Mouse (Mus musculus) lung, embryonic 16.5 days (tissue): ENCODE results near the gene B3galt1. TPM values are rescaled to one million over a fixed set of nuclear protein-coding genes. Genes with fewer than 3 reads are reported as not detected.

Experiments used
- ATAC-seq: fragments of 200-750 bp; cut with Nextera tagmentation; 2 replicates; pipeline ENCODE4 v1.8.0; 2017; ENCODE audit warnings: low read depth, mild to moderate bottlenecking, moderate library complexity
- H3K27ac ChIP-seq: fragments of 300-500 bp; sonication (generic); 2 replicates; pipeline ENCODE4 v1.5.1; 2014; ENCODE audit warnings: mild to moderate bottlenecking, control low read depth, low read length
- H3K27me3 ChIP-seq: fragments of 300-500 bp; sonication (generic); 2 replicates; pipeline ENCODE4 v1.6.1; 2014; ENCODE audit warnings: low read depth, low read length, mixed read lengths; ENCODE audit not compliant: control insufficient read depth, insufficient read depth
- H3K36me3 ChIP-seq: fragments of 300-500 bp; sonication (generic); 2 replicates; pipeline ENCODE4 v1.6.1; 2014; ENCODE audit warnings: low read length; ENCODE audit not compliant: control insufficient read depth, insufficient read depth
- H3K4me1 ChIP-seq: fragments of 300-500 bp; sonication (generic); replicated peaks from 2 replicates; pipeline ENCODE4 v1.6.1; 2014; ENCODE audit warnings: low read length, mixed read lengths; ENCODE audit not compliant: control insufficient read depth, insufficient read depth
- H3K4me2 ChIP-seq: fragments of 300-500 bp; sonication (generic); 2 replicates; pipeline ENCODE4 v1.6.1; 2014; ENCODE audit warnings: low read depth, low read length, control low read depth
- H3K4me3 ChIP-seq: fragments of 300-500 bp; sonication (generic); 2 replicates; pipeline ENCODE4 v1.5.1; 2014; ENCODE audit warnings: mild to moderate bottlenecking, low read length, control low read depth
- H3K9ac ChIP-seq: fragments of 300-500 bp; sonication (generic); 2 replicates; pipeline ENCODE4 v1.6.1; 2014; ENCODE audit warnings: low read length, control low read depth
- H3K9me3 ChIP-seq: fragments of 300-500 bp; sonication (generic); 2 replicates; pipeline ENCODE4 v1.6.1; 2016; ENCODE audit warnings: low read length; ENCODE audit not compliant: control insufficient read depth
- WGBS: fragments of 180-500 bp; shearing (Covaris S2); extraction: QIAGEN DNeasy Blood & Tissue Kit; methylation state at CpG from one replicate; pipeline ENCODE4 v1.1.7; 2014; 5-methylcytosine and 5-hydroxymethylcytosine counted together
- polyA plus RNA-seq: library from polyadenylated mRNA; unstranded; fragments of >200 nt; fragmentation: Nextera tagmentation; extraction: Ambion mirVana; gene quantifications from 2 replicates; pipeline ENCODE4 v1.2.1, GENCODE M21; 2015

The B3galt1 gene
- polyA plus RNA-seq, 1 experiment from 2014 or later: 2.0 TPM

GRCm38 (mm10) chr2:67671721-67672120 lies 106.0 kb downstream of the B3galt1 start:
- Histone ChIP-seq H3K27me3 (no peaks in the 10 kb centered on the region), H3K4me1 (no peaks in the 10 kb centered on the region), H3K9me3 (no peaks in the 10 kb centered on the region), H3K27ac (no peak overlapping the region), H3K9ac (no peak overlapping the region), H3K4me3 (no peak overlapping the region), H3K36me3 (no peaks in the 10 kb centered on the region), H3K4me2 (no peak overlapping the region)
- 79% methylated on average over 2 of the region's 2 CpGs for WGBS
- no peak for ATAC-seq

GRCm38 (mm10) chr2:67677697-67678096 lies 112.0 kb downstream of the B3galt1 start:
- H3K9ac ChIP-seq: no peak overlapping the region
- WGBS: 77% methylated on average over 4 of the region's 4 CpGs
- H3K27ac ChIP-seq: no peak overlapping the region
- no peaks in the 10 kb centered on the region for H3K4me1 ChIP-seq
- H3K9me3 ChIP-seq: no peaks in the 10 kb centered on the region
- no peak overlapping the region for H3K4me3 ChIP-seq
- ATAC-seq: no peak
- no peaks in the 10 kb centered on the region for H3K27me3 ChIP-seq
- H3K4me2 ChIP-seq: no peak overlapping the region
- no peaks in the 10 kb centered on the region for H3K36me3 ChIP-seq

GRCm38 (mm10) chr2:67724249-67724648 lies 158.6 kb downstream of the B3galt1 start:
- no peak overlapping the region for H3K27ac ChIP-seq
- no peak for ATAC-seq
- H3K4me2 ChIP-seq: no peak overlapping the region
- H3K9me3 ChIP-seq: no peaks in the 10 kb centered on the region
- 76% methylated on average over 5 of the region's 5 CpGs for WGBS
- no peaks in the 10 kb centered on the region for H3K27me3 ChIP-seq
- no peak overlapping the region for H3K4me3 ChIP-seq
- H3K36me3 ChIP-seq: no peaks in the 10 kb centered on the region
- no peaks in the 10 kb centered on the region for H3K4me1 ChIP-seq
- H3K9ac ChIP-seq: no peak overlapping the region

GRCm38 (mm10) chr2:67730771-67731170 lies 165.1 kb downstream of the B3galt1 start:
- no peaks in the 10 kb centered on the region for H3K4me1 ChIP-seq
- no peak overlapping the region for H3K4me2 ChIP-seq
- H3K27me3 ChIP-seq: no peaks in the 10 kb centered on the region
- no peak overlapping the region for H3K9ac ChIP-seq
- H3K4me3 ChIP-seq: no peak overlapping the region
- no peaks in the 10 kb centered on the region for H3K36me3 ChIP-seq
- no peaks in the 10 kb centered on the region for H3K9me3 ChIP-seq
- H3K27ac ChIP-seq: no peak overlapping the region
- 76% methylated on average over 2 of the region's 2 CpGs for WGBS
- no peak for ATAC-seq

- Histone ChIP-seq H3K9me3 (no peaks in the 10 kb centered on the region), H3K9ac (no peak overlapping the region), H3K4me3 (no peak overlapping the region), H3K27ac (no peak overlapping the region), H3K4me2 (no peak overlapping the region), H3K4me1 (no peaks in the 10 kb centered on the region), H3K36me3 (no peaks in the 10 kb centered on the region), H3K27me3 (no peaks in the 10 kb centered on the region)
- ATAC-seq: no peak
- WGBS: 89% methylated on average over 3 of the region's 3 CpGs
Measured at GRCm38 (mm10) chr2:67751585-67751984, 185.9 kb downstream of the B3galt1 start.

GRCm38 (mm10) chr2:67756507-67756906 lies 190.8 kb downstream of the B3galt1 start:
- H3K4me3 ChIP-seq: no peak overlapping the region
- no peaks in the 10 kb centered on the region for H3K27me3 ChIP-seq
- ATAC-seq: no peak
- no peak overlapping the region for H3K9ac ChIP-seq
- no peak overlapping the region for H3K27ac ChIP-seq
- H3K9me3 ChIP-seq: no peaks in the 10 kb centered on the region
- no peaks in the 10 kb centered on the region for H3K36me3 ChIP-seq
- H3K4me1 ChIP-seq: no peaks in the 10 kb centered on the region
- 70% methylated on average over 6 of the region's 6 CpGs for WGBS
- no peak overlapping the region for H3K4me2 ChIP-seq

GRCm38 (mm10) chr2:67787536-67787935 lies 221.9 kb downstream of the B3galt1 start:
- no peak for ATAC-seq
- no peaks in the 10 kb centered on the region for H3K36me3 ChIP-seq
- 71% methylated on average over 3 of the region's 3 CpGs for WGBS

GRCm38 (mm10) chr2:67797561-67797960 lies 231.9 kb downstream of the B3galt1 start:
- Histone ChIP-seq H3K4me2 (no peak overlapping the region), H3K4me1 (no peaks in the 10 kb centered on the region), H3K9ac (no peak overlapping the region), H3K4me3 (no peak overlapping the region), H3K27ac (no peak overlapping the region), H3K27me3 (no peaks in the 10 kb centered on the region), H3K9me3 (no peaks in the 10 kb centered on the region), H3K36me3 (no peaks in the 10 kb centered on the region)
- 79% methylated on average over 4 of the region's 4 CpGs for WGBS
- ATAC-seq: no peak

More at GRCm38 (mm10) chr2:67787536-67787935, 221.9 kb downstream of the B3galt1 start:
- Histone ChIP-seq H3K27ac (no peak overlapping the region), H3K4me1 (no peaks in the 10 kb centered on the region), H3K9me3 (no peaks in the 10 kb centered on the region), H3K4me3 (no peak overlapping the region), H3K27me3 (no peaks in the 10 kb centered on the region), H3K9ac (no peak overlapping the region), H3K4me2 (no peak overlapping the region)

GRCm38 (mm10) chr2:67799981-67800380 lies 234.3 kb downstream of the B3galt1 start:
- no peak overlapping the region for H3K4me3 ChIP-seq
- WGBS: 67% methylated on average over 3 of the region's 3 CpGs
- ATAC-seq: no peak
- no peak overlapping the region for H3K4me2 ChIP-seq
- no peaks in the 10 kb centered on the region for H3K36me3 ChIP-seq
- no peak overlapping the region for H3K9ac ChIP-seq
- H3K27me3 ChIP-seq: no peaks in the 10 kb centered on the region
- H3K4me1 ChIP-seq: no peaks in the 10 kb centered on the region
- no peak overlapping the region for H3K27ac ChIP-seq
- H3K9me3 ChIP-seq: no peaks in the 10 kb centered on the region

- no peaks in the 10 kb centered on the region for H3K36me3 ChIP-seq
- H3K27ac ChIP-seq: no peak overlapping the region
- H3K27me3 ChIP-seq: no peaks in the 10 kb centered on the region
- no peak overlapping the region for H3K4me3 ChIP-seq
- H3K4me2 ChIP-seq: no peak overlapping the region
- 39% methylated on average over 2 of the region's 2 CpGs for WGBS
- H3K9me3 ChIP-seq: no peaks in the 10 kb centered on the region
- no peak overlapping the region for H3K9ac ChIP-seq
- no peaks in the 10 kb centered on the region for H3K4me1 ChIP-seq
- no peak for ATAC-seq
Measured at GRCm38 (mm10) chr2:67816149-67816548, 250.5 kb downstream of the B3galt1 start.
